Mouse (Mus musculus): ENCODE data around the gene Setd3. TPM values are rescaled to one million over a fixed set of nuclear protein-coding genes. Genes with fewer than 3 reads are reported as not detected.
"Not testable (repeated sequence)": the region's sequence is repeated elsewhere in the genome, so short reads cannot be mapped to it uniquely, and the experiment has no call there.

Setd3 gene
- polyA plus RNA-seq, 1 experiment from 2014 or later, result 91.6 TPM

- H3K4me2 ChIP-seq (ENCODE audit: low read depth), result no peak overlapping the region
- no peaks in the 10 kb centered on the region for H3K36me3 ChIP-seq (ENCODE audit: control insufficient read depth, insufficient read depth, low read length)
- no peaks in the 10 kb centered on the region for H3K27me3 ChIP-seq (ENCODE audit: control insufficient read depth, insufficient read depth, low read length)
- 49% methylated on average over 10 of the region's 10 CpGs for WGBS
- no peak overlapping the region for H3K27ac ChIP-seq (ENCODE audit: low read depth, low read length)
- peaks cover 20% of the 10 kb centered on the region for H3K4me1 ChIP-seq (ENCODE audit: control insufficient read depth, insufficient read depth, low read length)
- no peaks in the 10 kb centered on the region for H3K9me3 ChIP-seq (ENCODE audit: control insufficient read depth, low read length)
- H3K4me3 ChIP-seq (ENCODE audit: low read depth, low read length), result no peak overlapping the region
- H3K9ac ChIP-seq (ENCODE audit: low read length), result no peak overlapping the region; the same call in 1 of the 2 replicates
- no peak for DNase-seq (ENCODE audit: low spot score)
- ATAC-seq (ENCODE audit: insufficient read depth, low FRiP score, low TSS enrichment), result no peak
These were observed 60.6 kb downstream of the Setd3 start for GRCm38 (mm10) chr12:108118503-108118901.

- H3K4me3 ChIP-seq (ENCODE audit: low read depth, low read length), result no peak overlapping the region
- H3K27me3 ChIP-seq (ENCODE audit: control insufficient read depth, insufficient read depth, low read length), result no peaks in the 10 kb centered on the region
- 84% methylated on average over 12 of the region's 12 CpGs for WGBS
- no peaks in the 10 kb centered on the region for H3K9me3 ChIP-seq (ENCODE audit: control insufficient read depth, low read length)
- H3K4me1 ChIP-seq (ENCODE audit: control insufficient read depth, insufficient read depth, low read length), result no peaks in the 10 kb centered on the region; the same call in 1 of the 2 replicates
- H3K9ac ChIP-seq (ENCODE audit: low read length), result no peak overlapping the region
- H3K4me2 ChIP-seq (ENCODE audit: low read depth), result no peak overlapping the region
- no peak overlapping the region for H3K27ac ChIP-seq (ENCODE audit: low read depth, low read length)
- ATAC-seq (ENCODE audit: insufficient read depth, low FRiP score, low TSS enrichment) (no peak), DNase-seq (ENCODE audit: low spot score) (no peak)
- peaks cover 2% of the 10 kb centered on the region; the same call in 1 of the 2 replicates for H3K36me3 ChIP-seq (ENCODE audit: control insufficient read depth, insufficient read depth, low read length)
These were observed 67.9 kb downstream of the Setd3 start for GRCm38 (mm10) chr12:108111191-108111590.

- WGBS, result 56% methylated on average over 3 of the region's 3 CpGs
- H3K27me3 ChIP-seq (ENCODE audit: control insufficient read depth, insufficient read depth, low read length), result no peaks in the 10 kb centered on the region
- H3K36me3 ChIP-seq (ENCODE audit: control insufficient read depth, insufficient read depth, low read length), result peaks cover 2% of the 10 kb centered on the region; the same call in 1 of the 2 replicates
- H3K4me2 ChIP-seq (ENCODE audit: low read depth), result no peak overlapping the region
- H3K4me3 ChIP-seq (ENCODE audit: low read depth, low read length), result no peak overlapping the region
- H3K9ac ChIP-seq (ENCODE audit: low read length), result no peak overlapping the region
- no peak overlapping the region for H3K27ac ChIP-seq (ENCODE audit: low read depth, low read length)
- no peak for DNase-seq (ENCODE audit: low spot score)
- no peaks in the 10 kb centered on the region for H3K9me3 ChIP-seq (ENCODE audit: control insufficient read depth, low read length)
- no peaks in the 10 kb centered on the region; the same call in 1 of the 2 replicates for H3K4me1 ChIP-seq (ENCODE audit: control insufficient read depth, insufficient read depth, low read length)
- no peak for ATAC-seq (ENCODE audit: insufficient read depth, low FRiP score, low TSS enrichment)
These were observed 68.4 kb downstream of the Setd3 start for GRCm38 (mm10) chr12:108110674-108111073.

GRCm38 (mm10) chr12:108109732-108110131 is 69.4 kb downstream of the Setd3 start:
- WGBS, result 75% methylated on average over 4 of the region's 4 CpGs
- Histone ChIP-seq H3K27me3 (ENCODE audit: control insufficient read depth, insufficient read depth, low read length) (no peaks in the 10 kb centered on the region), H3K9ac (ENCODE audit: low read length) (no peak overlapping the region), H3K36me3 (ENCODE audit: control insufficient read depth, insufficient read depth, low read length) (peaks cover 4% of the 10 kb centered on the region; the same call in 1 of the 2 replicates), H3K4me2 (ENCODE audit: low read depth) (no peak overlapping the region), H3K4me3 (ENCODE audit: low read depth, low read length) (no peak overlapping the region), H3K4me1 (ENCODE audit: control insufficient read depth, insufficient read depth, low read length) (no peaks in the 10 kb centered on the region; the same call in 1 of the 2 replicates), H3K27ac (ENCODE audit: low read depth, low read length) (no peak overlapping the region), H3K9me3 (ENCODE audit: control insufficient read depth, low read length) (no peaks in the 10 kb centered on the region)
- DNase-seq (ENCODE audit: low spot score) (no peak), ATAC-seq (ENCODE audit: insufficient read depth, low FRiP score, low TSS enrichment) (no peak)

- not testable (repeated sequence) for ATAC-seq (ENCODE audit: insufficient read depth, low FRiP score, low TSS enrichment)
These were observed 70.5 kb downstream of the Setd3 start for GRCm38 (mm10) chr12:108108591-108108990.

GRCm38 (mm10) chr12:108103292-108103691 is 75.8 kb downstream of the Setd3 start:
- H3K9me3 ChIP-seq (ENCODE audit: control insufficient read depth, low read length), result no peaks in the 10 kb centered on the region
- no peak overlapping the region for H3K9ac ChIP-seq (ENCODE audit: low read length)
- no peak overlapping the region for H3K4me2 ChIP-seq (ENCODE audit: low read depth)
- no peaks in the 10 kb centered on the region for H3K4me1 ChIP-seq (ENCODE audit: control insufficient read depth, insufficient read depth, low read length)
- H3K27ac ChIP-seq (ENCODE audit: low read depth, low read length), result no peak overlapping the region
- no peak overlapping the region for H3K4me3 ChIP-seq (ENCODE audit: low read depth, low read length)
- no peak for DNase-seq (ENCODE audit: low spot score)
- ATAC-seq (ENCODE audit: insufficient read depth, low FRiP score, low TSS enrichment), result no peak
- H3K27me3 ChIP-seq (ENCODE audit: control insufficient read depth, insufficient read depth, low read length), result no peaks in the 10 kb centered on the region
- WGBS, result 80% methylated on average over 6 of the region's 6 CpGs
- 0 out of 2 replicates have a peak, but pooled peaks cover 2% of the 10 kb centered on the region for H3K36me3 ChIP-seq (ENCODE audit: control insufficient read depth, insufficient read depth, low read length)

More at GRCm38 (mm10) chr12:108108591-108108990, 70.5 kb downstream of the Setd3 start:
- not testable (repeated sequence) for H3K4me1 ChIP-seq (ENCODE audit: control insufficient read depth, insufficient read depth, low read length); DNase-seq (ENCODE audit: low spot score); H3K4me2 ChIP-seq (ENCODE audit: low read depth); H3K27me3 ChIP-seq (ENCODE audit: control insufficient read depth, insufficient read depth, low read length); H3K9ac ChIP-seq (ENCODE audit: low read length); H3K36me3 ChIP-seq (ENCODE audit: control insufficient read depth, insufficient read depth, low read length); H3K27ac ChIP-seq (ENCODE audit: low read depth, low read length); H3K9me3 ChIP-seq (ENCODE audit: control insufficient read depth, low read length); H3K4me3 ChIP-seq (ENCODE audit: low read depth, low read length)
- 91% methylated on average over 7 of the region's 7 CpGs for WGBS

GRCm38 (mm10) chr12:108102119-108102518 is 77.0 kb downstream of the Setd3 start:
- Histone ChIP-seq H3K27me3 (ENCODE audit: control insufficient read depth, insufficient read depth, low read length) (no peaks in the 10 kb centered on the region), H3K4me3 (ENCODE audit: low read depth, low read length) (no peak overlapping the region), H3K9ac (ENCODE audit: low read length) (no peak overlapping the region), H3K9me3 (ENCODE audit: control insufficient read depth, low read length) (no peaks in the 10 kb centered on the region), H3K27ac (ENCODE audit: low read depth, low read length) (no peak overlapping the region), H3K4me2 (ENCODE audit: low read depth) (no peak overlapping the region), H3K4me1 (ENCODE audit: control insufficient read depth, insufficient read depth, low read length) (no peaks in the 10 kb centered on the region), H3K36me3 (ENCODE audit: control insufficient read depth, insufficient read depth, low read length) (0 out of 2 replicates have a peak, but pooled peaks cover 2% of the 10 kb centered on the region)
- WGBS, result 66% methylated on average over 2 of the region's 2 CpGs
- ATAC-seq (ENCODE audit: insufficient read depth, low FRiP score, low TSS enrichment) (no peak), DNase-seq (ENCODE audit: low spot score) (no peak)

- no peaks in the 10 kb centered on the region for H3K4me1 ChIP-seq (ENCODE audit: control insufficient read depth, insufficient read depth, low read length)
- DNase-seq (ENCODE audit: low spot score) (no peak), ATAC-seq (ENCODE audit: insufficient read depth, low FRiP score, low TSS enrichment) (no peak)
- no peak overlapping the region for H3K9ac ChIP-seq (ENCODE audit: low read length)
- H3K9me3 ChIP-seq (ENCODE audit: control insufficient read depth, low read length), result no peaks in the 10 kb centered on the region
- H3K27ac ChIP-seq (ENCODE audit: low read depth, low read length), result no peak overlapping the region
- no peaks in the 10 kb centered on the region for H3K27me3 ChIP-seq (ENCODE audit: control insufficient read depth, insufficient read depth, low read length)
- no peak overlapping the region for H3K4me2 ChIP-seq (ENCODE audit: low read depth)
- H3K36me3 ChIP-seq (ENCODE audit: control insufficient read depth, insufficient read depth, low read length), result 0 out of 2 replicates have a peak, but pooled peaks cover 1% of the 10 kb centered on the region
- WGBS, result 82% methylated on average over 8 of the region's 8 CpGs
- no peak overlapping the region for H3K4me3 ChIP-seq (ENCODE audit: low read depth, low read length)
These were observed 78.9 kb downstream of the Setd3 start for GRCm38 (mm10) chr12:108100181-108100580.

GRCm38 (mm10) chr12:108098201-108098980 is 80.7 kb downstream of the Setd3 start:
- DNase-seq (ENCODE audit: low spot score) (no peak), ATAC-seq (ENCODE audit: insufficient read depth, low FRiP score, low TSS enrichment) (no peak)
- Histone ChIP-seq H3K4me1 (ENCODE audit: control insufficient read depth, insufficient read depth, low read length) (no peaks in the 10 kb centered on the region), H3K27me3 (ENCODE audit: control insufficient read depth, insufficient read depth, low read length) (no peaks in the 10 kb centered on the region), H3K9ac (ENCODE audit: low read length) (no peak overlapping the region), H3K9me3 (ENCODE audit: control insufficient read depth, low read length) (no peaks in the 10 kb centered on the region), H3K36me3 (ENCODE audit: control insufficient read depth, insufficient read depth, low read length) (no peaks in the 10 kb centered on the region), H3K4me3 (ENCODE audit: low read depth, low read length) (no peak overlapping the region), H3K27ac (ENCODE audit: low read depth, low read length) (no peak overlapping the region), H3K4me2 (ENCODE audit: low read depth) (no peak overlapping the region)
- WGBS, result 74% methylated on average over 18 of the region's 18 CpGs
